Mouse (Mus musculus): ENCODE results near the gene Fam136a. TPM values are rescaled to one million over a fixed set of nuclear protein-coding genes. Genes with fewer than 3 reads are reported as not detected.

Gene Fam136a
- polyA plus RNA-seq, 1 experiment from 2014 or later, result 125 TPM

- no peak for ATAC-seq (ENCODE audit: insufficient number of reproducible peaks, insufficient read depth, low FRiP score, low TSS enrichment, low read depth)
- Histone ChIP-seq H3K27ac (no peak overlapping the region), H3K9me3 (no peaks in the 10 kb centered on the region), H3K36me3 (peaks cover 55% of the 10 kb centered on the region), H3K27me3 (no peaks in the 10 kb centered on the region), H3K4me3 (no peak overlapping the region), H3K4me2 (no peak overlapping the region), H3K9ac (no peak overlapping the region), H3K4me1 (no peaks in the 10 kb centered on the region)
- 86% methylated on average over 5 of the region's 5 CpGs for whole genome bisulfite sequencing
These were observed 20.1 kb downstream of the Fam136a start for GRCm38 (mm10) chr6:86385362-86386104.

GRCm38 (mm10) chr6:86387313-86387712, 21.9 kb downstream of the Fam136a start:
- no peak overlapping the region for H3K27ac ChIP-seq
- peaks cover 73% of the 10 kb centered on the region for H3K36me3 ChIP-seq
- H3K4me2 ChIP-seq, result no peak overlapping the region
- no peak overlapping the region for H3K4me3 ChIP-seq
- H3K27me3 ChIP-seq, result no peaks in the 10 kb centered on the region
- no peaks in the 10 kb centered on the region for H3K4me1 ChIP-seq
- no peaks in the 10 kb centered on the region for H3K9me3 ChIP-seq
- no peak for ATAC-seq (ENCODE audit: insufficient number of reproducible peaks, insufficient read depth, low FRiP score, low TSS enrichment, low read depth)
- 83% methylated on average over 12 of the region's 12 CpGs for WGBS
- no peak overlapping the region for H3K9ac ChIP-seq

DNA sequence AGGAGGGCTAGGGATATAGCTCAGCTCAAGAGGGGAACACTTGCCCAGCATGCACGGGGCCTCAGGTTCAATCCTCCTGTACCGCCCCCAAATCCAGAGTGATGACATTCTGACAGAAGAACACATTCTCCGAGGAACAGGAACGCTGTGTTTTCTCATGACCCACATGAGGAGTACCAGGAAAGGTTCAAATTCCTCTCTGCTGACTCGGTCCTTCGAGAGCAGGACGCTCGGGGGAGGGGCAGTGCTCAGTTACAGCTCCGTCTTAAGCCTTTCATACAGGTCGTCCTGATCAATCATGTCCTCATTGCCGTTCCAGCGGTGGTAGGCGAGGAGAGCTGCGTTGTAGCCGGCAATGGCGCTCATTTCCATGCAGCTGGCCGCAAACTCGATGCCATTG, 23.0 kb downstream of the Fam136a start:
- H3K4me3 ChIP-seq, result no peak overlapping the region
- ATAC-seq (ENCODE audit: insufficient number of reproducible peaks, insufficient read depth, low FRiP score, low TSS enrichment, low read depth), result no peak

GRCm38 (mm10) chr6:86391326-86391725, 25.9 kb downstream of the Fam136a start:
- Histone ChIP-seq H3K36me3 (peaks cover 76% of the 10 kb centered on the region), H3K4me3 (no peak overlapping the region), H3K4me2 (no peak overlapping the region), H3K9me3 (no peaks in the 10 kb centered on the region), H3K9ac (no peak overlapping the region), H3K4me1 (peaks cover 16% of the 10 kb centered on the region), H3K27ac (no peak overlapping the region), H3K27me3 (no peaks in the 10 kb centered on the region)
- 98% methylated on average over 5 of the region's 5 CpGs for WGBS
- no peak for ATAC-seq (ENCODE audit: insufficient number of reproducible peaks, insufficient read depth, low FRiP score, low TSS enrichment, low read depth)

More for the DNA sequence above, 23.0 kb downstream of the Fam136a start:
- Histone ChIP-seq H3K36me3 (peaks cover 81% of the 10 kb centered on the region), H3K4me1 (no peaks in the 10 kb centered on the region), H3K27ac (no peak overlapping the region), H3K4me2 (no peak overlapping the region), H3K9me3 (no peaks in the 10 kb centered on the region), H3K27me3 (no peaks in the 10 kb centered on the region), H3K9ac (no peak overlapping the region)
- 86% methylated on average over 18 of the region's 18 CpGs for WGBS

- Histone ChIP-seq H3K27ac (no peak overlapping the region), H3K4me3 (no peak overlapping the region), H3K4me1 (peaks cover 22% of the 10 kb centered on the region), H3K36me3 (peaks cover 58% of the 10 kb centered on the region), H3K9ac (no peak overlapping the region), H3K4me2 (no peak overlapping the region), H3K9me3 (no peaks in the 10 kb centered on the region), H3K27me3 (no peaks in the 10 kb centered on the region)
- no peak for ATAC-seq (ENCODE audit: insufficient number of reproducible peaks, insufficient read depth, low FRiP score, low TSS enrichment, low read depth)
- 86% methylated on average over 1 of the region's 1 CpGs for WGBS
These were observed 27.7 kb downstream of the Fam136a start for GRCm38 (mm10) chr6:86393187-86393586.

DNA sequence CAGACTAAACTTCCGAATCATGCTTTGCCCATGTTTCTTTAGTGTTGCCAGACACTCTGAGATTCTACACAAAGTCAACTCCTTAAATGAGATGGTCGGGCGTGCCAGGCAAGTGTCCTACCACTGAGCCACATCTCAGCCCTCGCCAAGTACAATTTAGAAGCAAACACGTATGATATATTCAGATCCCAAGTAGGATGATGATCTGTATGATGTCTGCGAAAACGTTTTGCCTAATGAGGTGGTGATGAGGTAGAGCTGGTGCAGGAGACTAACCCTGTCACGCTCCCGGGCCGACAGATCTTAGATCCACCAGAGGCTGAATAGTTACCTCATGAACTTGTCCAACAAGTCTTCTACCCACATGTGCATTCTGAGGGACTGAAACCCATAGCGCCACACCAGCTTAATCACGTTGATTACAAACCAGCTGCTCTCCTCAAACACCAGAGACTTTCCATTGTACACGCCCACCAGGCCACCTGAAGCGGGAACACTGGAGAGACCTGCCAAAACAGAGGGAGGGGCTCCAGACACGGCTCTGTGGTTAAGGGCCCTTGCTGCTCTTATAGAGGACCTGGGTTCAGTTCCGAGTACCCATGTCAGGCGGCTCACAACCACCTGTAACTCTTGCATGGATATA, 28.8 kb downstream of the Fam136a start:
- H3K4me3 ChIP-seq, result no peak overlapping the region
- no peaks in the 10 kb centered on the region for H3K9me3 ChIP-seq
- peaks cover 4% of the 10 kb centered on the region; the same call in 1 of the 2 replicates for H3K27me3 ChIP-seq
- H3K4me2 ChIP-seq, result no peak overlapping the region
- no peak overlapping the region for H3K27ac ChIP-seq
- H3K36me3 ChIP-seq, result peaks cover 48% of the 10 kb centered on the region
- ATAC-seq (ENCODE audit: insufficient number of reproducible peaks, insufficient read depth, low FRiP score, low TSS enrichment, low read depth), result no peak
- peaks cover 22% of the 10 kb centered on the region for H3K4me1 ChIP-seq
- WGBS, result 79% methylated on average over 17 of the region's 17 CpGs
- H3K9ac ChIP-seq, result no peak overlapping the region

- H3K27ac ChIP-seq, result no peak overlapping the region
- peak overlapping the region; percentile 69 for H3K4me2 ChIP-seq
- no peaks in the 10 kb centered on the region for H3K9me3 ChIP-seq
- peaks cover 4% of the 10 kb centered on the region; the same call in 1 of the 2 replicates for H3K27me3 ChIP-seq
- 79% methylated on average over 9 of the region's 9 CpGs for WGBS
- no peak overlapping the region; the same call in 1 of the 2 replicates for H3K4me3 ChIP-seq
- H3K9ac ChIP-seq, result peak overlapping the region; percentile 40; the same call in 1 of the 2 replicates
- H3K36me3 ChIP-seq, result peaks cover 40% of the 10 kb centered on the region
- H3K4me1 ChIP-seq, result peaks cover 22% of the 10 kb centered on the region
- ATAC-seq (ENCODE audit: insufficient number of reproducible peaks, insufficient read depth, low FRiP score, low TSS enrichment, low read depth), result no peak
These were observed 29.6 kb downstream of the Fam136a start for GRCm38 (mm10) chr6:86395021-86395420.

DNA sequence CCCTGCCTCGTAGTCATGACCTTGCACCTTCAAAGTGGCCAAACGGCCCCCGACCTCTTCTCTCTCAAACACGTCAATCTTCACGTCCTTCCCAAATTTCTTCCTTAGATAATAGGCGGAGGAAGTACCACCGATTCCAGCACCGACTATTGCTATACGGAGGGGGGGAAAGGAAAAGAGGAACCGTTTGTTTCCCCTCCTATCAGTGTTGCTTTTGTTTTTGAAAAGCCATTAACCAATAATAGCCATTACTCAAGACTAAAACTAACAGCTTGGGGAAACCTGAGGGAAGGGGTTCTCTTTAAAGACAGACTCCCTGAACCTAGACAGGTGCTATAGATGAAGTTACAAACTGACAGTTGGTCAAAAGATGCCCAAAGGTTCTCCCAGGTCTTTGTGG, 30.5 kb downstream of the Fam136a start:
- peak overlapping the region; percentile 94 for H3K4me3 ChIP-seq
- H3K9me3 ChIP-seq, result no peaks in the 10 kb centered on the region
- peaks cover 31% of the 10 kb centered on the region for H3K36me3 ChIP-seq
- no peak for ATAC-seq (ENCODE audit: insufficient number of reproducible peaks, insufficient read depth, low FRiP score, low TSS enrichment, low read depth)
- H3K4me1 ChIP-seq, result peaks cover 26% of the 10 kb centered on the region
- H3K9ac ChIP-seq, result peak overlapping the region; percentile 91
- H3K4me2 ChIP-seq, result peak overlapping the region; percentile 69
- peaks cover 4% of the 10 kb centered on the region; the same call in 1 of the 2 replicates for H3K27me3 ChIP-seq
- WGBS, result 37% methylated on average over 10 of the region's 10 CpGs
- H3K27ac ChIP-seq, result no peak overlapping the region

GRCm38 (mm10) chr6:86396581-86397256, 31.3 kb downstream of the Fam136a start, which contains the start of gene Pcyox1:
Gene Pcyox1, minus strand, starts transcription at chr6:86397154.
- Histone ChIP-seq H3K4me3 (peak within 1 kb of the TSS; percentile 94), H3K27ac (peak within 1 kb of the TSS; percentile 89), H3K9me3 (no peaks in the 10 kb centered on the region), H3K36me3 (peaks cover 23% of the 10 kb centered on the region), H3K9ac (peak within 1 kb of the TSS; percentile 91), H3K4me2 (peak within 1 kb of the TSS; percentile 69), H3K4me1 (peaks cover 27% of the 10 kb centered on the region), H3K27me3 (peaks cover 4% of the 10 kb centered on the region; the same call in 1 of the 2 replicates)
- WGBS, result under 1% methylated on average over 51 of the region's 51 CpGs
- peak; percentile 87 for ATAC-seq (ENCODE audit: insufficient number of reproducible peaks, insufficient read depth, low FRiP score, low TSS enrichment, low read depth)

DNA sequence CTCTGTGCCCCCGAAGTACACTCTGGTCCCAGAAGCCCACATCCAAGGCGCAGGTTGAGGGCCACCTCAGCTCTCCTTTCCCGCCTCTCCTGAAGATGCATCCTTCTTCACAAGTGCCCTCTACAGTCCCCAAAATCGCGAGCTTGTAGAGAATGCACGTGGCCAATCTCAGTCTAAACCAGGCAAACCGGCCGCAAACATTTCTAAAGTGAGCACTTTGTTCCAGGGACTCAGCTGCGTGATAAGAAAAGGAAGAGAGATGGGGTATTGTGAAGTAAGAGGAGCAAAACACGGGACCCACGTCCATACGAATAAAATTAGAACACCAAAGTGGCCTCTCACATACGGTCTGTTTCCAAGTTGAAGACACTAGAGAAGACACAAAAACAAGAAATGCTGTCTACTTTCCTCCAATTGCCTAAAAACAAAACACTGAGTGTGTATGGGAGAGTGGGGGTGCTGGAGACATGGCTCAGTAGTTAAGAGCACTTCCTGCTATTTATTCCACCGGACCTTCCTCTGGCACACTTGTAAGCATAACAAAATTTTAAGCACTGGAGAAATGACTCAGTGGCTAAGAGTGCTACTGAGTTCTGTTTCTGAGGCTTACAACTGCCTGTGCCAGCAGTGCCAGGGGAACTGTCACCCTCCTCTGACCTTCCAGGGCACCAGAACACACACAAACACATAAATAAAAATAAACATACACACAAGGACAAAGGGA, 32.0 kb downstream of the Fam136a start:
- Histone ChIP-seq H3K4me1 (peaks cover 27% of the 10 kb centered on the region), H3K4me2 (peak overlapping the region; percentile 69), H3K4me3 (peak overlapping the region; percentile 94), H3K9me3 (no peaks in the 10 kb centered on the region), H3K36me3 (peaks cover 16% of the 10 kb centered on the region), H3K9ac (peak overlapping the region; percentile 91), H3K27ac (peak overlapping the region; percentile 89), H3K27me3 (peaks cover 4% of the 10 kb centered on the region; the same call in 1 of the 2 replicates)
- WGBS, result 4% methylated on average over 14 of the region's 14 CpGs
- ATAC-seq (ENCODE audit: insufficient number of reproducible peaks, insufficient read depth, low FRiP score, low TSS enrichment, low read depth), result no peak

- Histone ChIP-seq H3K36me3 (peaks cover 4% of the 10 kb centered on the region), H3K9me3 (no peaks in the 10 kb centered on the region), H3K27me3 (peaks cover 4% of the 10 kb centered on the region; the same call in 1 of the 2 replicates), H3K4me1 (peaks cover 27% of the 10 kb centered on the region), H3K4me2 (no peak overlapping the region), H3K4me3 (no peak overlapping the region), H3K9ac (no peak overlapping the region), H3K27ac (no peak overlapping the region)
- WGBS, result 75% methylated on average over 2 of the region's 2 CpGs
- ATAC-seq (ENCODE audit: insufficient number of reproducible peaks, insufficient read depth, low FRiP score, low TSS enrichment, low read depth), result no peak
These were observed 33.5 kb downstream of the Fam136a start for GRCm38 (mm10) chr6:86398986-86399385.
